Mouse (Mus musculus): Measurements from ENCODE around the gene Ank3.

- TF ChIP-seq CTCF (conservative IDR thresholded peaks at IDR 0.05; ENCODE audit: low read length) (no peak), NANOG (IDR thresholded peaks at IDR 0.05; ENCODE audit: borderline replicate concordance, low read length) (no peak), POU5F1 (IDR thresholded peaks at IDR 0.05; ENCODE audit: borderline replicate concordance, low read length) (no peak)
These were observed 244.9 kb downstream of the Ank3 start for GRCm38 (mm10) chr10:69643481-69643880.

Data from E14TG2a.4 (cell line).